Mouse (Mus musculus): ENCODE data around the gene Ugt3a2. TPM values are rescaled to one million over a fixed set of nuclear protein-coding genes. Genes with fewer than 3 reads are reported as not detected.

Ugt3a2 gene
- 0.19 and 0.28 TPM in 2 replicates for polyA plus RNA-seq (2015; fragmentation: Nextera tagmentation; extraction: Ambion mirVana)

DNA sequence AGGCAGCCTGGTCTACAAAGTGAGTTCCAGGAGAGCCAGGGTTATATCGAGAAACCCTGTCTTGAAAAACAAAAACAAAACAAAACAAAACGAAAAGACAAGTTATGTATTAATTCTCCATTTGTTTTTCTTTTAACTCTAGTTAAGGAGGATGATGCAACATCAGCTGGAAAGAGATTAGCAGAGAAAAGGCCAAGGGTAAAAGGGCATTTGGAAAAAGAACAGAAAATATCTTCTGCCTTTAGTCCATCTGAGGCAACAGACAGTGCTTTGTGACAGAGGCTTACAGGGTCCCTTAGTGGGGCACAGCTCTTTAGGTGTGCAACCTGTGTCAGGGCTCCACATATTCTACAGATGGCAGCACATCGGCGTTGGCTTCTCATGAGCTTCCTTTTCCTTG lies at the start of gene Ugt3a2:
TSS of gene Ugt3a2 (plus strand) at position 210 of the 400 bp plus-strand sequence.

Other genes with a start within 250 kb of the Ugt3a2 start
- gene Lmbrd2, start 195.0 kb upstream of the Ugt3a2 start, polyA plus RNA-seq (2015; fragmentation: Nextera tagmentation; extraction: Ambion mirVana), result 2.2 and 3.1 TPM in 2 replicates
- gene Skp2, start 180.1 kb upstream of the Ugt3a2 start, polyA plus RNA-seq (2015; fragmentation: Nextera tagmentation; extraction: Ambion mirVana), result 5.8 and 10.7 TPM in 2 replicates
- gene Ugt3a1, start 58.7 kb upstream of the Ugt3a2 start, polyA plus RNA-seq (2015; fragmentation: Nextera tagmentation; extraction: Ambion mirVana), result 0.15 TPM in 1 of 2 replicates, not detected in the other
- gene Capsl, start 100.5 kb downstream of the Ugt3a2 start, polyA plus RNA-seq (2015; fragmentation: Nextera tagmentation; extraction: Ambion mirVana), result 0.17 and 0.39 TPM in 2 replicates
- 0.11 and 0.30 TPM in 2 replicates for gene Il7r, start 194.6 kb downstream of the Ugt3a2 start, polyA plus RNA-seq (2015; fragmentation: Nextera tagmentation; extraction: Ambion mirVana)

All from adrenal gland, postnatal 0 days (tissue).